Mouse (Mus musculus): ENCODE measurements at regions not wholly inside any gene's neighbourhood (a gene's known extent, or its start where the extent isn't known, plus 50 kb on each side); places are given as distances from the start of the nearest gene placed in this dataset.

- Histone ChIP-seq H3K4me1 (ENCODE audit: control insufficient read depth, insufficient read depth, low read length) (no peaks in the 10 kb centered on the region), H3K27me3 (ENCODE audit: control insufficient read depth, insufficient read depth, low read length) (no peaks in the 10 kb centered on the region), H3K4me2 (no peak overlapping the region), H3K36me3 (ENCODE audit: control insufficient read depth, insufficient read depth, low read length) (no peaks in the 10 kb centered on the region), H3K9ac (ENCODE audit: low read length) (no peak overlapping the region), H3K27ac (ENCODE audit: low read depth, low read length) (no peak overlapping the region), H3K4me3 (ENCODE audit: low read depth, low read length) (no peak overlapping the region), H3K9me3 (ENCODE audit: control insufficient read depth, low read length) (no peaks in the 10 kb centered on the region)
- 74% methylated on average over 14 of the region's 14 CpGs for WGBS
- ATAC-seq (ENCODE audit: low FRiP score): peak; percentile 22; the same call in 1 of the 2 replicates
- no peak for DNase-seq (ENCODE audit: low spot score, missing footprints)
Observed at GRCm38 (mm10) chr16:70881098-70881850, 567.5 kb downstream of the Gbe1 start.

- WGBS: 90% methylated on average over 5 of the region's 5 CpGs
- DNase-seq (ENCODE audit: low spot score, missing footprints) (no peak), ATAC-seq (ENCODE audit: low FRiP score) (no peak)
- Histone ChIP-seq H3K4me3 (ENCODE audit: low read depth, low read length) (no peak overlapping the region), H3K4me1 (ENCODE audit: control insufficient read depth, insufficient read depth, low read length) (no peaks in the 10 kb centered on the region), H3K4me2 (no peak overlapping the region), H3K9ac (ENCODE audit: low read length) (no peak overlapping the region), H3K27ac (ENCODE audit: low read depth, low read length) (no peak overlapping the region), H3K27me3 (ENCODE audit: control insufficient read depth, insufficient read depth, low read length) (no peaks in the 10 kb centered on the region), H3K36me3 (ENCODE audit: control insufficient read depth, insufficient read depth, low read length) (no peaks in the 10 kb centered on the region), H3K9me3 (ENCODE audit: control insufficient read depth, low read length) (no peaks in the 10 kb centered on the region)
Observed at GRCm38 (mm10) chr16:70900085-70900484, 586.3 kb downstream of the Gbe1 start.

- DNase-seq (ENCODE audit: low spot score, missing footprints): no peak
- Histone ChIP-seq H3K27ac (ENCODE audit: low read depth, low read length) (no peak overlapping the region), H3K36me3 (ENCODE audit: control insufficient read depth, insufficient read depth, low read length) (no peaks in the 10 kb centered on the region), H3K4me1 (ENCODE audit: control insufficient read depth, insufficient read depth, low read length) (no peaks in the 10 kb centered on the region), H3K9me3 (ENCODE audit: control insufficient read depth, low read length) (no peaks in the 10 kb centered on the region), H3K4me3 (ENCODE audit: low read depth, low read length) (no peak overlapping the region), H3K4me2 (no peak overlapping the region), H3K27me3 (ENCODE audit: control insufficient read depth, insufficient read depth, low read length) (no peaks in the 10 kb centered on the region), H3K9ac (ENCODE audit: low read length) (no peak overlapping the region)
- no peak for ATAC-seq (ENCODE audit: low FRiP score)
Observed at GRCm38 (mm10) chr16:70920047-70920446, 606.3 kb downstream of the Gbe1 start.

- ATAC-seq (ENCODE audit: low FRiP score): no peak
- no peaks in the 10 kb centered on the region for H3K4me1 ChIP-seq (ENCODE audit: control insufficient read depth, insufficient read depth, low read length)
- WGBS: 66% methylated on average over 1 of the region's 1 CpGs
- no peak for DNase-seq (ENCODE audit: low spot score, missing footprints)
- H3K4me3 ChIP-seq (ENCODE audit: low read depth, low read length): no peak overlapping the region
- H3K36me3 ChIP-seq (ENCODE audit: control insufficient read depth, insufficient read depth, low read length): no peaks in the 10 kb centered on the region
- no peak overlapping the region for H3K9ac ChIP-seq (ENCODE audit: low read length)
- no peak overlapping the region for H3K4me2 ChIP-seq
- H3K27ac ChIP-seq (ENCODE audit: low read depth, low read length): no peak overlapping the region
- H3K27me3 ChIP-seq (ENCODE audit: control insufficient read depth, insufficient read depth, low read length): no peaks in the 10 kb centered on the region
- H3K9me3 ChIP-seq (ENCODE audit: control insufficient read depth, low read length): no peaks in the 10 kb centered on the region
Observed at GRCm38 (mm10) chr16:70929651-70930050, 615.9 kb downstream of the Gbe1 start.

GRCm38 (mm10) chr16:70935959-70936358, 622.2 kb downstream of the Gbe1 start:
- ATAC-seq (ENCODE audit: low FRiP score): no peak
- no peaks in the 10 kb centered on the region for H3K27me3 ChIP-seq (ENCODE audit: control insufficient read depth, insufficient read depth, low read length)

GRCm38 (mm10) chr16:70952937-70953336, 639.2 kb downstream of the Gbe1 start:
- H3K4me1 ChIP-seq (ENCODE audit: control insufficient read depth, insufficient read depth, low read length): no peaks in the 10 kb centered on the region
- ATAC-seq (ENCODE audit: low FRiP score) (no peak), DNase-seq (ENCODE audit: low spot score, missing footprints) (peak; percentile 64)
- no peaks in the 10 kb centered on the region for H3K36me3 ChIP-seq (ENCODE audit: control insufficient read depth, insufficient read depth, low read length)
- no peak overlapping the region for H3K9ac ChIP-seq (ENCODE audit: low read length)
- no peak overlapping the region for H3K27ac ChIP-seq (ENCODE audit: low read depth, low read length)
- H3K4me3 ChIP-seq (ENCODE audit: low read depth, low read length): no peak overlapping the region
- no peaks in the 10 kb centered on the region for H3K9me3 ChIP-seq (ENCODE audit: control insufficient read depth, low read length)
- 92% methylated on average over 2 of the region's 2 CpGs for WGBS
- no peaks in the 10 kb centered on the region for H3K27me3 ChIP-seq (ENCODE audit: control insufficient read depth, insufficient read depth, low read length)
- H3K4me2 ChIP-seq: no peak overlapping the region

More at GRCm38 (mm10) chr16:70935959-70936358, 622.2 kb downstream of the Gbe1 start:
- H3K9ac ChIP-seq (ENCODE audit: low read length): no peak overlapping the region
- no peak for DNase-seq (ENCODE audit: low spot score, missing footprints)
- no peak overlapping the region for H3K27ac ChIP-seq (ENCODE audit: low read depth, low read length)
- no peak overlapping the region for H3K4me3 ChIP-seq (ENCODE audit: low read depth, low read length)
- no peaks in the 10 kb centered on the region for H3K9me3 ChIP-seq (ENCODE audit: control insufficient read depth, low read length)
- H3K4me1 ChIP-seq (ENCODE audit: control insufficient read depth, insufficient read depth, low read length): no peaks in the 10 kb centered on the region
- H3K36me3 ChIP-seq (ENCODE audit: control insufficient read depth, insufficient read depth, low read length): no peaks in the 10 kb centered on the region
- H3K4me2 ChIP-seq: no peak overlapping the region
